Mouse (Mus musculus): Measurements from ENCODE around the gene Cacna2d2. TPM values are rescaled to one million over a fixed set of nuclear protein-coding genes. Genes with fewer than 3 reads are reported as not detected.

Cacna2d2 gene
- polyA plus RNA-seq, 1 experiment = 0.01 TPM

GRCm38 (mm10) chr9:107368302-107368701 is 31.1 kb upstream of the Cacna2d2 start:
- Histone ChIP-seq H3K79me3 (ENCODE audit: low read depth) (no peaks in the 10 kb centered on the region), H3K79me2 (ENCODE audit: control insufficient read depth, insufficient read depth) (no peaks in the 10 kb centered on the region), H3K36me3 (ENCODE audit: control insufficient read depth, insufficient read depth) (no peaks in the 10 kb centered on the region), H3K4me3 (ENCODE audit: insufficient read depth, poor library complexity, severe bottlenecking) (no peak overlapping the region), H3ac (ENCODE audit: control insufficient read depth, insufficient read length, low read depth) (no peak overlapping the region), H3K27me3 (ENCODE audit: control insufficient read depth, insufficient read depth, insufficient read length) (peaks cover 55% of the 10 kb centered on the region)
- TF ChIP-seq CTCF (IDR thresholded peaks at IDR 0.05; ENCODE audit: control insufficient read depth, insufficient read depth, insufficient read length) = no peak
- no peak for TF ChIP-seq USF1 (IDR thresholded peaks at IDR 0.05; ENCODE audit: low read depth)
- TF ChIP-seq MYOG (IDR thresholded peaks at IDR 0.05; ENCODE audit: control insufficient read depth, extremely low read depth, insufficient read length) = no peak
- TF ChIP-seq MAX (IDR thresholded peaks at IDR 0.05) = no peak
- no peak for TF ChIP-seq MYOD1 (IDR thresholded peaks at IDR 0.05; ENCODE audit: control insufficient read depth, insufficient read length, low read depth)
- TF ChIP-seq FOSL1 (IDR thresholded peaks at IDR 0.05; ENCODE audit: insufficient read depth, low read length, poor library complexity, severe bottlenecking) = no peak
- no peak for TF ChIP-seq CEBPB (IDR thresholded peaks at IDR 0.05; ENCODE audit: low read depth)

- H3K79me3 ChIP-seq (ENCODE audit: low read depth) = no peaks in the 10 kb centered on the region
- no peaks in the 10 kb centered on the region for H3K36me3 ChIP-seq (ENCODE audit: control insufficient read depth, insufficient read depth)
- H3K27me3 ChIP-seq (ENCODE audit: control insufficient read depth, insufficient read depth, insufficient read length) = peaks cover 62% of the 10 kb centered on the region
- H3ac ChIP-seq (ENCODE audit: control insufficient read depth, insufficient read length, low read depth) = no peak overlapping the region
- H3K4me3 ChIP-seq (ENCODE audit: insufficient read depth, poor library complexity, severe bottlenecking) = no peak overlapping the region
- H3K79me2 ChIP-seq (ENCODE audit: control insufficient read depth, insufficient read depth) = no peaks in the 10 kb centered on the region
- TF ChIP-seq MYOD1 (IDR thresholded peaks at IDR 0.05; ENCODE audit: control insufficient read depth, insufficient read length, low read depth) (no peak), CEBPB (IDR thresholded peaks at IDR 0.05; ENCODE audit: low read depth) (no peak), CTCF (IDR thresholded peaks at IDR 0.05; ENCODE audit: control insufficient read depth, insufficient read depth, insufficient read length) (no peak), MYOG (IDR thresholded peaks at IDR 0.05; ENCODE audit: control insufficient read depth, extremely low read depth, insufficient read length) (no peak), USF1 (IDR thresholded peaks at IDR 0.05; ENCODE audit: low read depth) (no peak), FOSL1 (IDR thresholded peaks at IDR 0.05; ENCODE audit: insufficient read depth, low read length, poor library complexity, severe bottlenecking) (no peak), MAX (IDR thresholded peaks at IDR 0.05) (no peak)
Measured at GRCm38 (mm10) chr9:107369270-107370105, 29.9 kb upstream of the Cacna2d2 start.

GRCm38 (mm10) chr9:107370106-107370463 is 29.3 kb upstream of the Cacna2d2 start:
- Histone ChIP-seq H3K36me3 (ENCODE audit: control insufficient read depth, insufficient read depth) (no peaks in the 10 kb centered on the region), H3K79me3 (ENCODE audit: low read depth) (no peaks in the 10 kb centered on the region), H3K79me2 (ENCODE audit: control insufficient read depth, insufficient read depth) (no peaks in the 10 kb centered on the region), H3ac (ENCODE audit: control insufficient read depth, insufficient read length, low read depth) (no peak overlapping the region), H3K27me3 (ENCODE audit: control insufficient read depth, insufficient read depth, insufficient read length) (peaks cover 63% of the 10 kb centered on the region), H3K4me3 (ENCODE audit: insufficient read depth, poor library complexity, severe bottlenecking) (no peak overlapping the region)
- TF ChIP-seq MAX (IDR thresholded peaks at IDR 0.05) (no peak), CTCF (IDR thresholded peaks at IDR 0.05; ENCODE audit: control insufficient read depth, insufficient read depth, insufficient read length) (no peak), CEBPB (IDR thresholded peaks at IDR 0.05; ENCODE audit: low read depth) (no peak), USF1 (IDR thresholded peaks at IDR 0.05; ENCODE audit: low read depth) (no peak), FOSL1 (IDR thresholded peaks at IDR 0.05; ENCODE audit: insufficient read depth, low read length, poor library complexity, severe bottlenecking) (no peak), MYOG (IDR thresholded peaks at IDR 0.05; ENCODE audit: control insufficient read depth, extremely low read depth, insufficient read length) (no peak), MYOD1 (IDR thresholded peaks at IDR 0.05; ENCODE audit: control insufficient read depth, insufficient read length, low read depth) (no peak)

GRCm38 (mm10) chr9:107372441-107372840 is 27.0 kb upstream of the Cacna2d2 start:
- Histone ChIP-seq H3K27me3 (ENCODE audit: control insufficient read depth, insufficient read depth, insufficient read length) (peaks cover 67% of the 10 kb centered on the region), H3K79me2 (ENCODE audit: control insufficient read depth, insufficient read depth) (no peaks in the 10 kb centered on the region), H3K36me3 (ENCODE audit: control insufficient read depth, insufficient read depth) (no peaks in the 10 kb centered on the region), H3ac (ENCODE audit: control insufficient read depth, insufficient read length, low read depth) (no peak overlapping the region), H3K4me3 (ENCODE audit: insufficient read depth, poor library complexity, severe bottlenecking) (no peak overlapping the region), H3K79me3 (ENCODE audit: low read depth) (no peaks in the 10 kb centered on the region)
- TF ChIP-seq FOSL1 (IDR thresholded peaks at IDR 0.05; ENCODE audit: insufficient read depth, low read length, poor library complexity, severe bottlenecking) (no peak), USF1 (IDR thresholded peaks at IDR 0.05; ENCODE audit: low read depth) (no peak), CTCF (IDR thresholded peaks at IDR 0.05; ENCODE audit: control insufficient read depth, insufficient read depth, insufficient read length) (no peak), CEBPB (IDR thresholded peaks at IDR 0.05; ENCODE audit: low read depth) (no peak), MYOD1 (IDR thresholded peaks at IDR 0.05; ENCODE audit: control insufficient read depth, insufficient read length, low read depth) (no peak), MAX (IDR thresholded peaks at IDR 0.05) (no peak), MYOG (IDR thresholded peaks at IDR 0.05; ENCODE audit: control insufficient read depth, extremely low read depth, insufficient read length) (no peak)

GRCm38 (mm10) chr9:107374623-107375022 is 24.8 kb upstream of the Cacna2d2 start:
- no peak overlapping the region for H3K4me3 ChIP-seq (ENCODE audit: insufficient read depth, poor library complexity, severe bottlenecking)
- H3K27me3 ChIP-seq (ENCODE audit: control insufficient read depth, insufficient read depth, insufficient read length) = peaks cover 77% of the 10 kb centered on the region
- no peak for TF ChIP-seq MYOD1 (IDR thresholded peaks at IDR 0.05; ENCODE audit: control insufficient read depth, insufficient read length, low read depth)
- no peak for TF ChIP-seq CTCF (IDR thresholded peaks at IDR 0.05; ENCODE audit: control insufficient read depth, insufficient read depth, insufficient read length)
- TF ChIP-seq CEBPB (IDR thresholded peaks at IDR 0.05; ENCODE audit: low read depth) = no peak
- TF ChIP-seq MYOG (IDR thresholded peaks at IDR 0.05; ENCODE audit: control insufficient read depth, extremely low read depth, insufficient read length) = no peak
- TF ChIP-seq USF1 (IDR thresholded peaks at IDR 0.05; ENCODE audit: low read depth) = no peak
- TF ChIP-seq FOSL1 (IDR thresholded peaks at IDR 0.05; ENCODE audit: insufficient read depth, low read length, poor library complexity, severe bottlenecking) = no peak
- TF ChIP-seq MAX (IDR thresholded peaks at IDR 0.05) = no peak

More at GRCm38 (mm10) chr9:107374623-107375022, 24.8 kb upstream of the Cacna2d2 start:
- Histone ChIP-seq H3ac (ENCODE audit: control insufficient read depth, insufficient read length, low read depth) (no peak overlapping the region), H3K36me3 (ENCODE audit: control insufficient read depth, insufficient read depth) (no peaks in the 10 kb centered on the region), H3K79me3 (ENCODE audit: low read depth) (no peaks in the 10 kb centered on the region), H3K79me2 (ENCODE audit: control insufficient read depth, insufficient read depth) (no peaks in the 10 kb centered on the region)
